Comparison of ENCODE assay signal across 8 mouse cellular contexts in genomic region chr13:91371596-91371987, GRCm38 (mm10).
DNase-seq lines count a peak whose midpoint lies in the region; ATAC-seq and TF ChIP-seq lines count a peak whose summit lies in the region.

No protein-coding gene starts in this region.

- peak overlapping the region; percentile 95 to 98 for H3K27ac ChIP-seq in heart, embryonic 14.5 days (replicated peaks in 1 of 2; ENCODE audit: control insufficient read depth in 1 of 2, insufficient read depth in 1 of 2, low read depth in 2 of 2, low read length in 2 of 2)
- peak overlapping the region; percentile 99 for H3K27ac ChIP-seq in hindbrain, embryonic 10.5 days

- H3K9me3 ChIP-seq in heart, embryonic 14.5 days (ENCODE audit: control insufficient read depth, low read length), result no peaks in the 10 kb centered on the region
- no peaks in the 10 kb centered on the region for H3K9me3 ChIP-seq in G1E (replicated peaks)
- H3K9me3 ChIP-seq in hindbrain, embryonic 10.5 days, result no peaks in the 10 kb centered on the region
- peaks cover 2% of the 10 kb centered on the region; the same call in 1 of the 2 replicates for H3K9me3 ChIP-seq in megakaryocyte, embryonic 14.5 days

- no peaks in the 10 kb centered on the region for H3K36me3 ChIP-seq in heart, embryonic 14.5 days (ENCODE audit: control insufficient read depth, insufficient read depth, low read length)
- H3K36me3 ChIP-seq in G1E (replicated peaks), result no peaks in the 10 kb centered on the region
- H3K36me3 ChIP-seq in hindbrain, embryonic 10.5 days, result no peaks in the 10 kb centered on the region
- no peaks in the 10 kb centered on the region for H3K36me3 ChIP-seq in megakaryocyte, embryonic 14.5 days (replicated peaks; ENCODE audit: low read length)

- H3K27me3 ChIP-seq in heart, embryonic 14.5 days (ENCODE audit: control insufficient read depth, insufficient read depth, low read length), result no peaks in the 10 kb centered on the region
- H3K27me3 ChIP-seq in G1E (ENCODE audit: insufficient read depth, low read length), result no peaks in the 10 kb centered on the region
- no peaks in the 10 kb centered on the region for H3K27me3 ChIP-seq in hindbrain, embryonic 10.5 days (ENCODE audit: insufficient read depth, poor library complexity, severe bottlenecking)
- no peaks in the 10 kb centered on the region for H3K27me3 ChIP-seq in megakaryocyte, embryonic 14.5 days (replicated peaks)

- DNase-seq in heart, adult 11 months, result no peak
- no peak for DNase-seq in G1E (ENCODE audit: low spot score)
- no peak for DNase-seq in hindbrain, embryonic 10.5 days (ENCODE audit: low spot score)
- DNase-seq in right cerebral cortex, adult 2 months (ENCODE audit: low spot score in 2 of 2), result no peak
- no peak for DNase-seq in ovary, adult 18-20 months (ENCODE audit: low spot score)
- no peak for DNase-seq in lung, postnatal 10 days

- H3K4me2 ChIP-seq in heart, embryonic 14.5 days (ENCODE audit: low read length), result peak overlapping the region; percentile 76

- TF ChIP-seq CTCF in G1E (IDR thresholded peaks at IDR 0.05; ENCODE audit: low read depth, low read length), result no peak

- no peak for ATAC-seq in heart, embryonic 14.5 days (ENCODE audit: insufficient number of reproducible peaks, insufficient read depth, low FRiP score, low read depth)
- ATAC-seq in G1E (ENCODE audit: extremely low read depth, insufficient number of reproducible peaks, low FRiP score, poor library complexity, severe bottlenecking), result no peak

- peak overlapping the region in 1 of 2 experiments; percentile 37; a peak in 3 of 4 replicates for H3K4me3 ChIP-seq in heart, embryonic 14.5 days (ENCODE audit: control insufficient read depth in 1 of 2, insufficient read depth in 1 of 2, low read depth in 1 of 2, low read length in 2 of 2)
- H3K4me3 ChIP-seq in G1E (ENCODE audit: low read depth, low read length), result peak overlapping the region; percentile 71
- peak overlapping the region; percentile 59 for H3K4me3 ChIP-seq in hindbrain, embryonic 10.5 days
- peak overlapping the region; percentile 93 for H3K4me3 ChIP-seq in megakaryocyte, embryonic 14.5 days (replicated peaks)

- H3K9ac ChIP-seq in heart, embryonic 14.5 days (ENCODE audit: low read length), result peak overlapping the region; percentile 85

- H3K4me1 ChIP-seq in heart, embryonic 14.5 days (ENCODE audit: control insufficient read depth in 2 of 2, insufficient read depth in 2 of 2, low read length in 2 of 2), result peaks cover 25 to 32% of the 10 kb centered on the region in 2 experiments
- H3K4me1 ChIP-seq in G1E (ENCODE audit: insufficient read depth, low read depth, low read length), result peaks cover 38% of the 10 kb centered on the region
- H3K4me1 ChIP-seq in hindbrain, embryonic 10.5 days (replicated peaks), result peaks cover 68% of the 10 kb centered on the region
- peaks cover 30% of the 10 kb centered on the region for H3K4me1 ChIP-seq in megakaryocyte, embryonic 14.5 days

- 42% methylated on average over 2 of the region's 2 CpGs for WGBS in heart, embryonic 14.5 days
- 20% methylated on average over 2 of the region's 2 CpGs for WGBS in hindbrain, embryonic 10.5 days
